Mouse (Mus musculus) E14TG2a.4 (cell line): Measurements from ENCODE around the gene Nupr1l.

Experiments used
- CTCF ChIP-seq: conservative IDR thresholded peaks from 2 replicates; pipeline ENCODE4 v1.5.1; 2014; ENCODE audit warnings: low read length
- NANOG ChIP-seq: IDR thresholded peaks from 2 replicates; pipeline ENCODE4 v1.6.1; 2014; ENCODE audit warnings: borderline replicate concordance, low read length, mixed read lengths
- POU5F1 ChIP-seq: IDR thresholded peaks from 2 replicates; pipeline ENCODE4 v1.6.1; 2014; ENCODE audit warnings: low read length, borderline replicate concordance

DNA sequence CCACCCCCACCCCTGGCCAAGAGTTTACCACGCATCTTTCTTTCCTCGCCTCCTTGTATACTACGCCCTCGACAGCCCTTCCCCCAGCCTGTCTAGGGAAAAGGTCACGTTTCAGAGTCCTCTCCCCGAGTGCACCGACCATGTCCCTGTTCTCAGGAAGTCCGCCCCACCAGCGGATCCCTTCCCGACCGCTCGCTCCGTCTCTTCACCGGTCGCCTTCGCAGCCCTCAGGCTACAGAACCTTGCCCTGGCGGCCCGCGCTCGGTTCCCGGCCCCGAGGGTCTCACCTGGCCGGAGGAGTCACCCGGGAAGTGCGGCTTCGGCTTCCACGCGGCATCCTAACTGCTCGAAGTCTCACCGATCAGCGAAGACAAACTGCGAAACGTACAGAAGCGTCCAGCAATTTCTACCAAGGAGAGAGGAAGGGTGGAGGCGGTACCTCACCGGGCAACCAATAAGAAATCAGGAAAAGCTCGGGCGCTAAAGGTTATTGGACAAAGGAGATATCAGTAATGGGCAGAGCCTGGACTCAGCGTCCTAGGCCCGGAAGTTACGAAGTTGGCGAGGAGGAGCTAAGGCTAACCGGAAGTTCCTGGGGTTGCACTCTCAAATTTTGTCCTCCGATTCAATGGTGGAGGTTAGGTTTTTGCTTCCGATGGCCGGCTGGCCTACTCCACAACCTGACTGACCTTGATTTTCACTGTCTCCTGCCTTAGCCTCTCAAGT lies 21.3 kb upstream of the Nupr1l start, which contains the start of gene Chchd2:
- TF ChIP-seq CTCF = no peak
- TF ChIP-seq POU5F1 = no peak
- no peak for TF ChIP-seq NANOG
